Mouse (Mus musculus) c-Kit-positive CD71-positive TER-119-positive erythroid progenitor cells, embryonic 14.5 days (primary cell): ENCODE data around the gene Sirt2.

Experiments
- DNase-seq: peaks from one replicate; pipeline ENCODE4 v3.0.0-alpha.2; 2013; ENCODE audit warnings: low spot score

Sirt2 gene

GRCm38 (mm10) chr7:28766910-28767309 lies 375 bp downstream of the Sirt2 start:
- no peak for DNase-seq

DNA sequence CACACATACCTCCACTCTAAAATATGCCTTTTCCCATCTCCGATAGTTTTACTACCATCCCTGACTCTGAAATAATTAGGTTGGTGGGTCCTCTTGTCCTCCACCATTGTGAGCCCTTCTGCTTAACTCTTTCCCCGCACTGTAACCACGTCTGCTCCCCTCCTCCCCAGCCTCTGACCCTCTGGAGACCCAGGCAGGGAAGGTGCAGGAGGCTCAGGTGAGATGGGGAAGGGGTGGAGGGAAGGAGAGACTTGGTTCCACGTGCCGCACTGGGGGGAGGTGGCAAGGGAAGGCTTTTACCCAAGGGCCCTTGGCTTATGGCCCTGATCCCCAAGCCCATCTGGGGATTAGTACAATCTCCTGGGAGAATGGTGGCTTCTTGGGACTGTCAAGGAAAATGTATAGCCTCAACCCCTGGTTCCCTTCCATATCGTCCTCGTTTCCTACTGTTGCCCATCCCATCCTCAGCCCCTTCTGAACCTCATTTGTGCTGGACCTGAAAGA lies 979 bp downstream of the Sirt2 start, which contains the start of gene Nfkbib:
Gene Nfkbib (minus strand): TSS at position 51 of the 504 bp plus-strand sequence.
- DNase-seq, result no peak

DNA sequence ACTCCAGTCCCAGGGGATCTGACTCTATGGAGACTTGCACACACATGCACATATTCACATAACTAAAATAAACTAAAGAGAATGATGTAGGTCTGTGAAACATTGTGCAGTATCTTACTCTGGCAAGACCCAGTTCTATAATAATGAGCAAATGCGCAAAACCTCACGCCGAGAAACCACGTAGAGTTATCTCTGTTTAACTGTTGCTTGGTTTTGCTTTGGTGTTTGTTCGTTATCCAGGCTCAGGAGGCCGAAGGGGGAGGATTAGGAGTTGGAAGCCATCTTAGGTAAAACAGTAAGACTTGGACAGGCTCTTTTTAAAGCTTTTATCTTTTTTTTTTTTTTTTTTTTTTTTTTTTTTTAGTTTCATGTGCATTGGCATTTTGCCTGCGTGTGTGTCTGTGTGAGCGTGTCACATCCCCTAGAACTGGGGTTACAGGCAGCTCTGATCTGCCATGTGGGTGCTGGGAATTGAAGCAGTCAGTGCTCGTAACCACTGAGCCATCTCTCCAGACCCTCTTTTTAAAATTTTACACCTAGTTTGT lies 3.0 kb downstream of the Sirt2 start:
- DNase-seq, result no peak

DNA sequence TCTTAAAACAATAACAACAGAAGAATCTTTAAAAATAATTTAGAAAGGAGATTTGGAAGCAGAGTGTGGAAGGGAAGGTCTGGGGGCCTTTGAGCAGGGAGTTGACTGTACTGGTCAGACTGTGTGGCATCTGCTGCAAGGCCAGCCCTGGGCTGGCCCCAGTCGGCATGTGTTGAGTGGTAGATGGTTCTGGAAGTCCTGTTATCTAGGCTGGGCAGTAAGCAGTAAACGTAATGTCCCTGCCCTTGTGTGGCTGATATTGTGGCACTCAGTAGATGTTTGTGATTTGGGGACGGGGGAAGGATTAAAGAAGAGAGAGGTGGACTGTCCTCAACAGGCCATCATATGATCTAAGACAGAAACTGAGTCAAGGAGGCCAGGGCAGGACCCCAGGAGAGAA lies 3.8 kb downstream of the Sirt2 start:
- no peak for DNase-seq

DNA sequence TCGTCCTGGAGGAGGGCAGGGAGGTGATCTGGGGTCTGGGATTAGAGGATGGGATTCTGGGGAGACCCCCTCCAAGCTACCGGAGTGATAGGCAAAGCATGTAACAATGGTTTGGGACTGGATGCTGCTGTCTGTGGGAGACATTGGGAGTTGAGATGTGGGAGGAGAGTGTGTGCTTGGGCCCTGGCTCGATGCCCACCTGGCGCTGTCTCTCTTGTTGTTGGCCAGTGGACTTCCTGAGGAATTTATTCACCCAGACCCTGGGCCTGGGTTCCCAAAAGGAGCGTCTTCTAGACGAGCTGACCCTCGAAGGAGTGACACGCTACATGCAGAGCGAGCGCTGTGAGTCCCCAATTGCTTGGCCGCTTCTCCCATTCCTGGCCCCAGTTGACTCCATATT lies 5.3 kb downstream of the Sirt2 start:
- DNase-seq, result no peak

DNA sequence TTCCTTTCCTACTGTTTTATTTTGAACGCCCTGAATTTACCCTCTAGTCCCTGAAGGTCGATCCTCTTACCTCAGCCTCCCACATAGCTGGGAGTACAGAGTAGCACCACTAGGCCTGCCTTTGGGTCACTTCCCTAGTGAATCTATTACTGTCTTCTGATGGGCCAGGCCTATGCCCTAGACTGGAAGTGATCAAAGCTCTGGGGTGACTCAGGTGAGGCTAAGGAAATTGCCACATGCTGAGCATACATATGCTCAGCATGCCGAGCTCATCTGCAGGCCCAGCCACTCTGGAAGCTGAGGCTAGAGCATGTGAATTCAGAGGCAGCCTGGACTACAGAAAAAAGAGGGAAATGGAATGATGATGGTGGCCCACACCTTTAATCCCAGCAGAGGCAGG lies 6.6 kb downstream of the Sirt2 start:
- DNase-seq, result no peak

- DNase-seq, result no peak
These were observed 7.6 kb downstream of the Sirt2 start for GRCm38 (mm10) chr7:28774164-28774563.

DNA sequence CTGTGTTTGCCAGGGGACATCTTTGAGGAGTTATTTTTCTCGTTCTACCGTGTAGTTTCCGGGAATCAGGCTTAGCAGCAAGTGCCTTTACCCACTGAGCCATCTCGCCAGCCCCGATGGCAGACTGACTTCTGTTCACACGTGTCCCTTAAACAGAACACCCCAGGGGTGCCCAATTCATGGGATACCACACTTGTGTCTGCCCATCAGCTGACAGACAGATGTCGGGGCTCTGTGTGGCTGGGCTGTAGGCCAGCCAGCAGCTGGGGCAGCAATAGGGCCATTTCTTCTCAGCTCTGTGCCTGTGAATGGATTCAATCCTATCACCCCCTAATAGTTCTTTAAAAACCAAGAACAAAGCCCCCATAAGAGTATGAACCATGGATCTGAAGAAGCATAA lies 8.6 kb downstream of the Sirt2 start:
- no peak for DNase-seq

DNA sequence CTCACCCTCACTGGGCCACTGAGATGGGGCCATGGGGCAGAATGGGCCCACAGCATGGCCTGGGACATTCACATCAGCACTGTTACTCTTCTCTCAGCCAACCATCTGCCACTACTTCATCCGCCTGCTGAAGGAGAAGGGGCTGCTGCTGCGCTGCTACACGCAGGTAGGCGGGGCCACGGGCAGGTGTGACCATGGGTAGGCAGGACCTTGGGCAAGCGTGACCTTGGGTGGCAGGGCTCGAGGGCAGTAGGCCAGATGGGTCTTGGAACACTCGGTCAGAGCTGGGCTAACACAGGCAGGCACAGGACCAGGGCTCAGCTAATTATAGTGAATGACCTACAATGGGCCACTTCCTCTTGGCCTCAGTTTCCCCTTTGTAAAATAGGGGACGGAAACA lies 12.3 kb downstream of the Sirt2 start:
- no peak for DNase-seq

- DNase-seq, result peak; percentile 93
These were observed 13.6 kb downstream of the Sirt2 start for GRCm38 (mm10) chr7:28780067-28780658.

DNA sequence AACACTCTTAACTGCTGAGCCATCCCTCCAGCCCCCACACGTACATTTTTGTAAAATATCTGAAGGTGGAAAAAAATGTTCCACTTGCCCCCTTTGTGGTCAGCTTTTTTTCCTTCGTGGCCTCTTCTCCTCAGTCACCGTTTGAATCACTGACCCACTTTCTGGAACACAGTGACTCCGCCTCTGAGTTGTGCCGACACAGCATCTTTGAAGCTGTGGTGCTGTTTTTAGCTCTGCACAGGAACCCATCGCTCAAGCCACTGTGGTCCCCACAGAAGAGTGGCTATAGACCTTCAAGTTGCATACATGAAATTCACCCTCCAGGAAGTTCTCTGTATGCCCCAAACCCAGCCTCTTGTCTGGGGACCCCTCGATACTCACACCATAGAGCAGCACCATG lies 14.3 kb downstream of the Sirt2 start:
- DNase-seq, result no peak

GRCm38 (mm10) chr7:28781261-28781663 lies 14.7 kb downstream of the Sirt2 start:
- no peak for DNase-seq

DNA sequence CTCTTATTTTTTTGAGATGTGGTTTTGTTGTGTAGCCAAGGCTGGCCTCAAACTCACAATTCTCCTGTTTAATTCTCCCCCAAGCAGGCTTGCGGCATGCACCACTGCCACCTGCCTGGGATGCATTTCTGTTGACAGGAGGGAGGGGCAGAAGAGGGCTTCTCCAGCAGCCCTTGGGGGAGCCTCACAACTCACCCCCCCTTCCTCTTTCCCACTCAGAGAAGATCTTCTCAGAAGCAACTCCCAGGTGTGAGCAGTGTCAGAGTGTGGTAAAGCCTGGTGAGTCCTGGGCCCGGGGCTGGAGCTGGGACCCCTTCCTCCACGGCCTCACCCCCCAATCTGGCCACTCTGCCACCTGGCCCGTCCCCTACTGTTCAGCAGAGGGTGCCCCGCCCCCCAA lies 18.6 kb downstream of the Sirt2 start:
- DNase-seq, result no peak

DNA sequence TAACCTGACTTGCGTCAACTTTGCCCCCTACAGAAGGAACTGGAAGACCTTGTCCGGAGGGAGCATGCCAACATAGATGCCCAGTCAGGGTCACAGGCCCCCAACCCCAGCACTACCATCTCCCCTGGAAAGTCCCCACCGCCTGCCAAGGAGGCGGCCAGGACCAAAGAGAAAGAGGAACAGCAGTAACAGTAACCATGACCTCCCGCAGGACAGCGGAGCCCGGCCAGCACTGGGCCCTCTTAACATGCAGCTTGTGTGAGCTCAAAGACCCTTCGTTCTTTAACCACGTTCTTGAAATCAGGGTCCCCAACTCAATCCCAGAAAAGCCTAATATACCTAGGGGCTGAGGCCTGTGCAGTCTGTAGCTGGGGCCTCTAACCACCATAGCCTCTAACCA lies 21.3 kb downstream of the Sirt2 start:
- DNase-seq, result no peak

GRCm38 (mm10) chr7:28788307-28789195 lies 22.0 kb downstream of the Sirt2 start, which contains the start of gene Rinl:
Gene Rinl, plus strand, starts transcription at chr7:28788969.
- no peak for DNase-seq

DNA sequence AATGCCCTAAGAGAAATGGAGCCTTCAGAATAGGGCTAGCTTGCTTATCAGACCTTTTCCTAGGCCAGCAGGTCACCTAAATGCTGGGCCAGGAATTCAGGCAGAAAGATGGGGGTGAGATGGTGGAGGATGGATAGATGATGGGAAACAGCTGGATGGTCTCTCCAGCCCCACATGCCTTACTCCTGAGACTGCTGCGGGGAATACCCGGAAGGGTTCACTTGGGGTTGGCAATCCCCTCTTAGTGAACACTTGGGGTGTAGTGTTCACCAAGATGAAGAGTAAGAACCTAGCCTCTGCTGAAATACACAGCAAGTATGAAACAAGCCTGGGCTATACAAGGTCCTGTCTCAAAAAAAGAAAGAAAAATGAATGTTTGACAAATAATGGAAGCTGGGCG lies 22.7 kb downstream of the Sirt2 start:
- no peak for DNase-seq

- DNase-seq, result no peak
These were observed 23.7 kb downstream of the Sirt2 start for GRCm38 (mm10) chr7:28790066-28790806.

- no peak for DNase-seq
These were observed 25.2 kb downstream of the Sirt2 start for GRCm38 (mm10) chr7:28791706-28792105.

DNA sequence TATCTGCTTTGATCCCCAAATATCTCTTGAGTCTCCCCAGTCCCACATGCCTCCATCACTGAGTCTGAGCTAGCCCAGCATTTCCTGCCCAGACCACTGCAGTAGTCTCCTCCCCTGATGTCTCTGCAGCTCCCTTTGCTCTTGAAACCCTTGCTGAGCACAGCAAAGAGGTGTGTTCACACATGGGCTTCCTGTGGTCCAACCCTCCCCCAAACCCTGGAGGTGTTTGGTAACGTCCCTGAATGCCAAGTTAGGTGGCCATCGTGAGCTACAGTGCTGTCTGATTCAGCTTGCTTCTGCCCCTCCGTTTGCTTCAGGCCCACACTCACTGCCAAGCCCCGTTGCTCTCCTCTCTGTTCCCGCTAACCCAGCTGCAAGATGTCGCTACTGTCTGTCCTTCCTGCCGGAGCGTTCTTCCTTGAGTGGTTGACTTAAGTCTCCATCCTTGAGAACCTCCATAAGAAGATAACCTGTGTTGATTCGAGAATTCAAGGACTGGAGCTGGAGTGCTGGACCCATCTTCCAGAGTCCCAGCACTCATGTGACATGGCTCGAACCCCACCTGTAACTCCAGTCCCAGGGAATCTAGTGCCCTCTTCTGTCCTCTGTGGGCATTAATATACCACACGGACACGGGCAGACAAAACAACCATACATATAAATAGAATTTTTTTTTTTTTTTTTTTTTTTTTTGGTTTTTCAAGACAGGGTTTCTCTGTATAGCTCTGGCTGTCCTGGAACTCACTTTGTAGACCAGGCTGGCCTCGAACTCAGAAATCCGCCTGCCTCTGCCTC lies 26.1 kb downstream of the Sirt2 start:
- no peak for DNase-seq

DNA sequence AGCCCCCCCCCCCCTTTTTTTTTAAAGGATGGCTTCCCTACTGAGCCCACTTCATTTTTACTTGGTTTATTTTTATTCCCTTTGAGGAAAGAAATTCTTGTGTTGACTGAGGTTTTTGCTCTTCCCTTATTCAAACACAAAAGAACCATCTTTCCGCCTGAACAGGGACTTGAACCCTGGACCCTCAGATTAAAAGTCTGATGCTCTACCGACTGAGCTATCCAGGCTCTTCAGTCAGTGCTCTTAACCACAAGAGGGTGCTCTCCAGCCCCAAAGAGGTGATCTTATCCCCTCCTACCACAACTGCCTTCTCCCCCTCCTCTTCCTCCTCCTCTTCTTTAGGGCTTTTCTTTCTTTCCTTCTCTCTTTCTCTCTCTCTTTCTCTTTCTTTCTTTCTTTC lies 27.3 kb downstream of the Sirt2 start:
- DNase-seq, result no peak

- no peak for DNase-seq
These were observed 28.0 kb downstream of the Sirt2 start for GRCm38 (mm10) chr7:28794496-28794895.

DNA sequence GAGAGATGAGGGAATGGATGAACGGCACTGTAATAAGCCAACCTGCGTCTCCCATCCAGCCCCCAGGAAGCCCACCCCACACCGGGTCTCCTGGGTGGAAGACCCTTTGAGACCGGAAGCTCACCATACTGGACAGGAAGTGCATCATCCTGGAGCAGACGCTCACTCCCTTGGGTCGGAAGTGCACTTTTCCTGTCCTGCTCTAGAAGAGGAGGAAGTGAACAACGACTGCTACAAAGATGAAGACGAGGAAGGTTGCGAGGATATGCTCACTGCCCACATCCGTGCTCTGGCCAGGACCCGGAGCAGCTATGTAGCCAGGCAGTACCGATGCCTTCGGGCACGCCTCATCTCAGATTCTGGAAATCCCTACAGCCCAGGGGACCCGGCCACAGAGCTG lies 29.3 kb downstream of the Sirt2 start:
- DNase-seq, result no peak
